Mouse (Mus musculus) cerebellum, postnatal 25 days (tissue): Measurements from ENCODE around the gene Cd302.
A peak's percentile ranks its signal among the peaks of the same experiment; 100 is the strongest.

ENCODE experiments used
- DNase-seq, 2 experiments: peaks; one replicate each; pipeline ENCODE4 v3.0.0; 2021; ENCODE audit warnings: mixed read lengths in 2 of 2

Cd302 gene

DNA sequence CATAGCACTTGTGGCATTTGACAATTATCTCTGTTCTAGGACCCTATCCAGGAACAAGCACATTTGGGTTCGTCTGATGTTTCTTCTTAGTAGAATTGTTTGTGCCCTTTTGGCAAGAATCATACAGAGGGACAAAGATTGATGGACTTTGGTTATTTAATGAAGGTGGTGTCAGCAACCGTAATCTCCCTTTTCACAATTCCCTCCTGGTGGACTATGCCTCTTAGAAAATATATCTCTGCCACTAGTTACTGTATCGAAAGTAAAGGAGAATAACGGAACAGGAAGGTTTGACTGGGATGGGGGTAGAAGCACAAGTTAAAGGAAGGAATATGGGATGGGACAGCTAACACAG is at the start of gene Cd302:
TSS of gene Cd302 (minus strand) at position 22 of the 355 bp plus-strand sequence.
- DNase-seq, result no peak

- DNase-seq, result no peak
Measured at GRCm38 (mm10) chr2:60328641-60329040, 44.4 kb upstream of the Cd302 start.

- no peak for DNase-seq
Measured at GRCm38 (mm10) chr2:60327581-60327980, 43.3 kb upstream of the Cd302 start.

- DNase-seq, result no peak
Measured at GRCm38 (mm10) chr2:60326948-60327347, 42.7 kb upstream of the Cd302 start.

DNA sequence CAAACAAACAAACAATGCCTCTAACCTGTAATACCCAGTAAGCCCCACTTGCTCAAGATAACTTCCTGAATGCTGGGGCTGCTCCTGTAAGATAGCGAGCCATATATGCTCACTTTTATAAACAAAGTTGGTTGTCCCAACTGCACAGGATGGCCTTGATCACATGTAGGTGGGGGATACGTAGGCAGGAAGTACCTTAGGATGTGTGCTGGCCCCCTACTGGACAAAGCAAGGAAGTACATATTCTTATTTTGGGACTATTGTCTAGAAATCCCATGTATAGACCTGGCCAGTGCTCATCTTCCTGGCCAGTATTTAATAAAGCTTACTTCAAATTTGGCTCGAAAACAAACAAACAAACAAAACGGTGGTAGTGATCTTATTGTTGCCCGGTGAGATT is 39.1 kb upstream of the Cd302 start:
- no peak for DNase-seq

DNA sequence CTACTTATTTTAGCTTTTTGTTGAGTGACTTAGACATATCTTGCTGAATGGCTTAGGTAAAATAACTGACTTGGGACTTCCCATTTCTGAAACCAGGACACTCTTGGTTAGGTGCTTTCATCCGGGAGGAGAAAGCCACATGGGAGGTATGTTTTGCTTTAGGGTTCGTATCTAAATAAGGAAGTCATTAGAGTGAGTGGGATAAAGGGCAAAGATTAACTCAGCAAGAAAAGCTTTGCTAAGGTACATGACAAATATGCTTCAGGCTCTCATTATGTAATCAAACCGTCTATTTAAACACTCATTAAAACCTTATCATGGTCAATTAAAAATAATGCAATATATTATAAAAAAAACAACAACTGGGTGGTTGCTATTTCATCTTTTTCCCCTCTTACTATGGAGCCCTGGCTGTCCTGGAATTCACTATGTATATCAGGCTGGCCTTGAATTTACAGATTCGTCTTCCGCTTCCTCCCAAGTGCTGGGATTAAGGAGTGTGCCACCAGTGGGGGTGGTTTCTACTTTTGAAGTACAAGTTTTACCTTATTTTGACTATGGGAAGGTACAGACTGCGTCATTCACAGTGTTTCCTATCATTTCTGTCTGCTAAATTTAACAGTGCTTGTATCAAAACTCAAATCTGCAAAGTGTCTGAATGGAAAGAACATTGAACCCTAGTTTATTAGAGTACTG is 37.9 kb upstream of the Cd302 start:
- no peak for DNase-seq

GRCm38 (mm10) chr2:60303796-60304195 is 19.5 kb upstream of the Cd302 start:
- DNase-seq, result no peak

GRCm38 (mm10) chr2:60299323-60299722 is 15.0 kb upstream of the Cd302 start:
- no peak for DNase-seq

DNA sequence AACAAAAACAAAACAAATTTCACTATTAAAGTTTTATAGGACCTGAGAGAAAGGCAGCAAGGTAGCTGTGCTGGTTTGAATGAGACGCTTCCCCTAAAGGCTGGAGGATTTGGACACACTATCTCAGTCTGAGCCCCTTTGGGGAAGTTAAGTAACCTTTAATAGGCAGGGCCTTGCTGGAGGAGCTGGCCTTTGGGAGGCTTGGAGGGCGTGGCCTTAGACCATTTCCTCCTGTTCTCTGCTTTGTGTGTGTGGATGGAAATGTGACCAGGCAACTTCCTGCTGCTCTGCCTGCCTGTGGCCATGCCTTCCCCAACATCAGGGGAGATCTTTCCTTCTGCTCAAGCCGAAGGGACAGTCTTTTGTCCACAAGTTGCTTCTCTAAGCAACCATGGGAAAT is 14.0 kb upstream of the Cd302 start:
- no peak for DNase-seq

GRCm38 (mm10) chr2:60291381-60291780 is 7.1 kb upstream of the Cd302 start:
- DNase-seq, result no peak

- no peak for DNase-seq
Measured at GRCm38 (mm10) chr2:60289451-60289850, 5.2 kb upstream of the Cd302 start.

GRCm38 (mm10) chr2:60288606-60289005 is 4.3 kb upstream of the Cd302 start:
- no peak for DNase-seq

GRCm38 (mm10) chr2:60285107-60285617 is 874 bp upstream of the Cd302 start:
- DNase-seq, result peak in 1 of 2 experiments; percentile 12

DNA sequence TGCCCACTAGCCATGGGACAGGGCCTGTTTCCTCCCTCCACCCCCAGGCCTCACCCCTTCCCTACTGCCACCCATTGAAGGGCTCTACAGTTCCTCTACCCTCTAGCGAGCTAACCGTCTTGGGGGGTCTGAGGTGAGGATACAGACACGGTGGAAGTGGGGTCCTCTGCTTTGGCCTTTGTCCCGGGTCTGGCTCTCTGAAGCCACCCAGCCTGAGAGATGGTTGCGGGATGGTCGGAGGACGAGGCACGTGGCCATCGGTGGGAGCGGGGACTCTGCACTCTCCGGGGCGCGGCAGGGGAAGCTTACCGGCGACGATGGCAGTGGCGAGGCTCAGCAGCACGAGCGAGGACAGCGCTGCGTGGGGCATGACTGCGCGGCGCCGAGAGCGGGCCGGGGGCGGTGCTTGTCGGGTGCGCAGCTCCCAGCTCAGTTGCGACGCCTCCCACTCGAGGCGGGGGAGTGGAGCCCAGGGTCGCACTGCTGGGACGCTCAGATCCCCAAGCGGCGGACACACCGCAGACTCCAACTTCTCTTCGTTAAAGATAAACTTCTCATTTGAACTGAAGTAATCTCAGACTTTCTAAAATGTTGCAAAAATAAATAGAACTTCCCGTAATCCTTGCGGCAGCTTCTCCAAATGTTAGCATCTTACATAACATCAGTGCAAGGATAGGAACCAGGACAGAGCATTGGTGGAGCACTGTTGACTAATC is 379 bp downstream of the Cd302 start:
- peak; percentile 49 to 68 for DNase-seq

- no peak for DNase-seq
Measured at GRCm38 (mm10) chr2:60283208-60283750, 1.0 kb downstream of the Cd302 start.

DNA sequence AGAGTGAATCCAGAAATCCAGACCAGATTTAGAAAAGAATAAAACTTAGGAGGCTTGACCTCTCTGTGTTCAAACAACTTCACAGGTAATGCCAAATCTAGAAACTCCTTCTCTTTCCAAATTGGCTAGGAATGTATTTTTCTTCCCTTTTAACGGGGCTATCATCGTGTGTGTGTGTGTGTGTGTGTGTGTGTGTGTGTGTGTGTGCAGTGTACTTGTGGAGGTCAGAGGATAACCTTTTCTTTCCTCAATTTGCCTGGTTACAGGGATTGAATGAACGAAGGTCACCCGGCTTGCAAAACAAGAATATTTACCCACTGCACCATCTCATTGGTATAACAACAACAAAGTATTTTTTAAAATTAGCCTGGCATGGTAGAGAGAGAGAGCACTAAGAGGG is 1.7 kb downstream of the Cd302 start:
- no peak for DNase-seq

GRCm38 (mm10) chr2:60278627-60279026 is 5.7 kb downstream of the Cd302 start:
- DNase-seq, result no peak

DNA sequence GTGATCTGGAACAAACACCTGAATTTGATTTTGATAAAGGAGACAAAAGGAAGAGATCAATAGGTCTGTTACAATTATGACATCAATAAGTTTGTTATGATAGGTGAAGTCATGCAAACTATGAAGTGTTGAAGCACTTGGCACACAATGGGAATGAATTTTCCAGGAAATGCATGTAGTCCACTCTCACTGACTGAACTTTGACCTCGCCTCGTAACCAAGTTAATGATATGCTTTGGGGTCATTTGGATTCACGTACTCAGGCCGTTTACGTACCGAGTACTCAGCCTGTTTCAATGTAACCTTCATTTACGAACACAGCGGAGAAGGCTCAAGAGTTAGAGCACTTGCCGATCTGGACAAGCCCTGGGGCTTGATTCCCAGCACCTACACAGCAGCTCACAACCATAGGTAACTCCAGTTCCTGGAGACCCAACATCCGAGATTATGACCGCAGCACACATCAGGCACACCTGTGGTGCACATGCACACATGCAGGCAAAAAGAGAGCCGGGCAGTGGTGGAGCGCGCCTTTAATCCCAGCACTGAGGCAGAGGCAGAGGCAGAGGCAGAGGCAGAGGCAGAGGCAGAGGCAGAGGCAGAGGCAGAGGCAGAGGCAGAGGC is 14.3 kb downstream of the Cd302 start:
- DNase-seq, result no peak

GRCm38 (mm10) chr2:60267567-60267966 is 16.7 kb downstream of the Cd302 start:
- no peak for DNase-seq

- peak; percentile 25 to 55 for DNase-seq
Measured at GRCm38 (mm10) chr2:60260621-60261350, 23.5 kb downstream of the Cd302 start.

DNA sequence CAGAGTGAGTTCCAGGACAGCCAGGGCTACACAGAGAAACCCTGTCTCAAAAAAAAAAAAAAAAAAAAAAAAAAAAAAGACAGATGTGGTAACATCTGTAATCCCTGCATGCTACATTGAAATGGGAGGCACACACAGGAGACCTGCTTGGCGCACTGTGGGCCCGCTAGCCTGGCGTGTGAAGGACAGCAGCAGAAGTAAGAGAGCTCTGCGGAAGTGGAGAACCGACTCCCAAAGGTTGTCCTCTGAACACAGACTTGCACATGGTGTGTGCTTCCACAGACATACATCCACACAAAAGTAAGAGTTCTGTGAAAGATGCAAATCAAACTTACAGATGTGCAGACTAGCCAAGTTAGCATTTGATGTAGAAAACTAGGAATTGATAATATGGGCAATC is 25.1 kb downstream of the Cd302 start:
- DNase-seq, result no peak

DNA sequence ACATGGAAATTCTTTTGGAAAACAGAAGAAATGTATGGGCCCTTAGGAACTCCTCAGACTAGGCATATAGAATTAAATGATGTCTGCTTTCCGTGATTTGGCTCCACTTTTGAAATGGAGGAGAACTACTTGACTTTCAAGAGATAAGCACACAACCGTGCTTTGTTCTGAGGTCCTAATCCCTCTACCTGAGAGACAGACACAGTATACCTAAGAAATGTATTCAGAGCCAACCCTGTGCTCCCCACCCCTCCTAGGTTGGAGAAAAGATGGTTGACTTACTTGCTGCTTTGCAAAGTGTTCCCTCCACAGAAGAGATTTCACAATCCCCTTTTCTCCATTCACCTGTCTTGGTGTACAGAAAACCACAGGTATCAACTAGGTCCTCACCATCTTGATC is 27.5 kb downstream of the Cd302 start:
- no peak for DNase-seq

GRCm38 (mm10) chr2:60253506-60253905 is 30.8 kb downstream of the Cd302 start:
- DNase-seq, result no peak
